Mouse (Mus musculus) CH12.LX (cell line): Measurements from ENCODE around the gene B3galnt2.

Experiments
- CHD2 ChIP-seq: IDR thresholded peaks from 2 replicates; pipeline ENCODE4 v1.6.1; 2011; ENCODE audit warnings: low read length, improper control_type of control experiment
- CTCF ChIP-seq, 2 experiments: IDR thresholded peaks in 1 of 2; conservative IDR thresholded peaks in 1 of 2; 2 replicates each; pipeline ENCODE4 v1.5.1; 2011 to 2012; ENCODE audit warnings: low read depth in 2 of 2, low read length in 2 of 2, improper control_type of control experiment in 1 of 2, inconsistent platforms in 1 of 2, mild to moderate bottlenecking in 1 of 2, moderate library complexity in 1 of 2
- EP300 ChIP-seq: IDR thresholded peaks from 2 replicates; pipeline ENCODE4 v1.6.1; 2011; ENCODE audit warnings: low read length, improper control_type of control experiment
- MAX ChIP-seq: IDR thresholded peaks from 2 replicates; pipeline ENCODE4 v1.6.1; 2011; ENCODE audit warnings: low read length, improper control_type of control experiment
- POLR2A ChIP-seq: IDR thresholded peaks from 2 replicates; pipeline ENCODE4 v1.6.1; 2011; ENCODE audit warnings: low read depth, mild to moderate bottlenecking, improper control_type of control experiment, low read length

DNA sequence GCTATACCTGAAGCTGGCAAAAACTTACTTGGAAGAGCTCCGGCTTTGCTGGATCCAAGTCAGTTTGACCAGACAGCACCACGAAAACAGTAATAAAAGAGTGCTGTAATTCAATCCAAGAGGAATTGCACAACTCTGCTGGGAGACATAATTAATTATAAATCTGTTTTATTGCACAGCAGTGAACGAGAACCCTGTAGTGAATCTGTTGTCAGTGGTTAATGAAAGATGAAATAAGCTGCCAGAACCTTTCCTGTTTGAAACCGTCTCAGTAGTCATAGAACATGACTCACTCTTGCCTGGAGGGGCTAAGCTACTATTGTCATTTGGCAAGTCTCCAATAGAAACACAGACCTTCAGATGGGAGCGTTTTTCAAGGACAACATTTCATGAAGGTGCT is 85.9 kb downstream of the B3galnt2 start:
- TF ChIP-seq EP300: no peak
- TF ChIP-seq CTCF (conservative IDR thresholded peaks at IDR 0.05 in 1 of 2, IDR thresholded peaks at IDR 0.05 in 1 of 2; ENCODE audit: low read depth in 2 of 2, low read length in 2 of 2): no peak
- TF ChIP-seq MAX: no peak
- TF ChIP-seq POLR2A: no peak
- no peak for TF ChIP-seq CHD2
